Mouse (Mus musculus) embryonic stem cell, embryonic (primary cell): ENCODE measurements around the gene I830077J02Rik.

Experiments
- CTCF ChIA-PET, 4 experiments: fragments of 300-600 bp in 2 of 4; fragments of 350-600 bp in 2 of 4; sonication (Branson Sonifier 250); formaldehyde crosslinking; loops; one replicate each; lab custom pipeline; 2022; ENCODE audit warnings: inconsistent platforms in 2 of 4; lab: Charles Lee
- POLR2A ChIA-PET, 4 experiments: fragments of 300-600 bp in 2 of 4; fragments of 350-600 bp in 2 of 4; sonication (Branson Sonifier 250); formaldehyde crosslinking; loops; one replicate each; lab custom pipeline; 2022; ENCODE audit warnings: antibody characterized with exemption in 4 of 4, inconsistent platforms in 1 of 4; lab: Charles Lee

Gene I830077J02Rik

GRCm38 (mm10) chr3:105904721-105905120, 27.7 kb downstream of the I830077J02Rik start:
- ChIA-PET POLR2A (no interaction called here), CTCF (interaction anchor here in 1 of 4 experiments (1.6 kb wide), 1 partner anchor 9 kb away, joined by 3 read pairs; no protein-coding TSS in a partner anchor)

- ChIA-PET CTCF (interaction anchor here in 1 of 4 experiments (0.7 to 1.6 kb wide), 2 partner anchors 9 to 84 kb away, joined by 3 read pairs; no protein-coding TSS in a partner anchor), POLR2A (no interaction called here)
Observed at GRCm38 (mm10) chr3:105904213-105904612, 28.3 kb downstream of the I830077J02Rik start.

GRCm38 (mm10) chr3:105901468-105901867, 31.0 kb downstream of the I830077J02Rik start:
- ChIA-PET POLR2A (interaction anchor here in 1 of 4 experiments (0.6 kb wide), 1 partner anchor 261 kb away, joined by 5 read pairs; no protein-coding TSS in a partner anchor), CTCF (no interaction called here)

- CTCF ChIA-PET: interaction anchor here in 2 of 4 experiments (1.1 to 2.0 kb wide), 5 partner anchors 13 to 226 kb away, joined by 5 to 30 read pairs (median 10); no protein-coding TSS in a partner anchor
Observed at GRCm38 (mm10) chr3:105900716-105901115, 31.7 kb downstream of the I830077J02Rik start.

GRCm38 (mm10) chr3:105900266-105900665, 32.2 kb downstream of the I830077J02Rik start:
- CTCF ChIA-PET: interaction anchor here (0.6 to 2.0 kb wide), 27 partner anchors 8 to 449 kb away, joined by 3 to 30 read pairs (median 5); partner anchors contain the start of genes Ddx20 (in 1 of the 4), Kcnd3 (in 1 of the 4) and Wdr77 (in 1 of the 4)

More at GRCm38 (mm10) chr3:105900716-105901115, 31.7 kb downstream of the I830077J02Rik start:
- POLR2A ChIA-PET: no interaction called here

GRCm38 (mm10) chr3:105899394-105900147, 32.9 kb downstream of the I830077J02Rik start:
- ChIA-PET CTCF (interaction anchor here (0.6 to 2.0 kb wide), 37 partner anchors 8 to 1111 kb away, joined by 3 to 30 read pairs (median 4); partner anchors contain the start of genes Ddx20 (in 2 of the 4), Kcnd3 (in 1 of the 4) and Wdr77 (in 1 of the 4)), POLR2A (interaction anchor here in 3 of 4 experiments (0.5 to 1.0 kb wide), 6 partner anchors 17 to 225 kb away, joined by 3 to 6 read pairs (median 3); partner anchors contain the start of gene Inka2 (in 1 of the 3))

More at GRCm38 (mm10) chr3:105900266-105900665, 32.2 kb downstream of the I830077J02Rik start:
- POLR2A ChIA-PET: interaction anchor here in 3 of 4 experiments (0.5 to 1.0 kb wide), 5 partner anchors 17 to 226 kb away, joined by 3 to 6 read pairs (median 3); partner anchors contain the start of gene Inka2 (in 1 of the 3)

- CTCF ChIA-PET: interaction anchor here in 1 of 4 experiments (1.6 kb wide), 1 partner anchor 127 kb away, joined by 6 read pairs; no protein-coding TSS in a partner anchor
Observed at GRCm38 (mm10) chr3:105898861-105899260, 33.6 kb downstream of the I830077J02Rik start.

GRCm38 (mm10) chr3:105898325-105898724, 34.1 kb downstream of the I830077J02Rik start:
- ChIA-PET POLR2A (interaction anchor here in 2 of 4 experiments (0.6 to 1.4 kb wide), 2 partner anchors 60 to 220 kb away, joined by 3 to 5 read pairs; no protein-coding TSS in a partner anchor), CTCF (interaction anchor here in 2 of 4 experiments (0.6 to 1.6 kb wide), 3 partner anchors 8 to 166 kb away, joined by 3 to 6 read pairs (median 5); no protein-coding TSS in a partner anchor)

More at GRCm38 (mm10) chr3:105898861-105899260, 33.6 kb downstream of the I830077J02Rik start:
- POLR2A ChIA-PET: no interaction called here

- ChIA-PET CTCF (interaction anchor here in 1 of 4 experiments (0.8 kb wide), 1 partner anchor 125 kb away, joined by 3 read pairs; no protein-coding TSS in a partner anchor), POLR2A (interaction anchor here in 1 of 4 experiments (1.2 kb wide), 1 partner anchor 11 kb away, joined by 4 read pairs; no protein-coding TSS in a partner anchor)
Observed at GRCm38 (mm10) chr3:105896811-105897210, 35.7 kb downstream of the I830077J02Rik start.

GRCm38 (mm10) chr3:105894601-105895592, 37.6 kb downstream of the I830077J02Rik start:
- CTCF ChIA-PET: interaction anchor here in 3 of 4 experiments (0.6 to 1.4 kb wide), 5 partner anchors 9 to 270 kb away, joined by 3 to 4 read pairs (median 3); no protein-coding TSS in a partner anchor
- POLR2A ChIA-PET: interaction anchor here in 2 of 4 experiments (1.0 to 1.5 kb wide), 4 partner anchors 34 to 222 kb away, joined by 3 to 4 read pairs (median 3); partner anchors contain the start of gene Ddx20 (in 1 of the 2)

- CTCF ChIA-PET: interaction anchor here in 1 of 4 experiments (0.8 to 1.3 kb wide), 2 partner anchors 122 kb away, joined by 3 to 4 read pairs; no protein-coding TSS in a partner anchor
Observed at GRCm38 (mm10) chr3:105893941-105894391, 38.5 kb downstream of the I830077J02Rik start.

GRCm38 (mm10) chr3:105892572-105893495, 39.6 kb downstream of the I830077J02Rik start:
- CTCF ChIA-PET: interaction anchor here in 2 of 4 experiments (0.7 to 1.3 kb wide), 4 partner anchors 24 to 218 kb away, joined by 3 to 6 read pairs (median 4); no protein-coding TSS in a partner anchor
- POLR2A ChIA-PET: interaction anchor here in 3 of 4 experiments (0.6 to 1.8 kb wide), 13 partner anchors 28 to 1440 kb away, joined by 3 to 12 read pairs (median 3); partner anchors contain the start of genes Wdr77 (in 3 of the 3), Atp5f1 (in 1 of the 3) and Rbm15 (in 1 of the 3)

More at GRCm38 (mm10) chr3:105893941-105894391, 38.5 kb downstream of the I830077J02Rik start:
- POLR2A ChIA-PET: interaction anchor here in 3 of 4 experiments (0.7 to 1.8 kb wide), 6 partner anchors 29 to 797 kb away, joined by 3 to 5 read pairs (median 4); no protein-coding TSS in a partner anchor

- POLR2A ChIA-PET: interaction anchor here in 2 of 4 experiments (0.6 to 1.8 kb wide), 8 partner anchors 54 to 1441 kb away, joined by 3 to 12 read pairs (median 3); partner anchors contain the start of genes Atp5f1 (in 1 of the 2), Ddx20 (in 1 of the 2), Rbm15 (in 1 of the 2) and Wdr77 (in 1 of the 2)
- CTCF ChIA-PET: interaction anchor here in 2 of 4 experiments (0.6 to 1.3 kb wide), 4 partner anchors 8 to 218 kb away, joined by 3 to 4 read pairs (median 4); no protein-coding TSS in a partner anchor
Observed at GRCm38 (mm10) chr3:105891760-105892571, 40.5 kb downstream of the I830077J02Rik start.

GRCm38 (mm10) chr3:105891141-105891540, 41.3 kb downstream of the I830077J02Rik start:
- POLR2A ChIA-PET: interaction anchor here in 1 of 4 experiments (1.1 kb wide), 1 partner anchor 204 kb away, joined by 4 read pairs; the partner anchor contains the start of gene Ddx20
- CTCF ChIA-PET: no interaction called here
